Mouse (Mus musculus) ovary, postnatal 14 days (tissue): ENCODE measurements around the gene Ssr4.

ENCODE experiments used
- DNase-seq: peaks from one replicate; pipeline ENCODE4 v3.0.0; 2022; ENCODE audit warnings: low spot score

Ssr4 gene

GRCm38 (mm10) chrX:73815072-73815471 lies 28.2 kb downstream of the Ssr4 start:
- no peak for DNase-seq

- DNase-seq = no peak
These were observed 29.9 kb downstream of the Ssr4 start for GRCm38 (mm10) chrX:73816596-73817314.

GRCm38 (mm10) chrX:73823747-73824146 lies 36.9 kb downstream of the Ssr4 start:
- DNase-seq = no peak

GRCm38 (mm10) chrX:73824185-73825151 lies 37.6 kb downstream of the Ssr4 start, which contains the start of gene Pdzd4:
TSS of gene Pdzd4 (minus strand) at chrX:73824969.
- DNase-seq = peak; percentile 18

GRCm38 (mm10) chrX:73835731-73836130 lies 48.9 kb downstream of the Ssr4 start:
- DNase-seq = no peak

- no peak for DNase-seq
These were observed 49.9 kb downstream of the Ssr4 start for GRCm38 (mm10) chrX:73836691-73837090.
